Mouse (Mus musculus) spleen, adult 10 weeks (tissue): ENCODE data around the gene Gm12355. TPM values are rescaled to one million over a fixed set of nuclear protein-coding genes. Genes with fewer than 3 reads are reported as not detected.

Experiments
- polyA plus RNA-seq: library from polyadenylated mRNA; stranded (reverse); fragments of 350-450 nt; fragmentation: Illumina TruSeq; extraction: RNeasy Lipid Tissue Mini Kit (QIAGEN cat#74804); gene quantifications from one replicate; pipeline ENCODE4 v1.2.3, GENCODE M21; 2015; ENCODE audit warnings: low replicate concordance; ENCODE audit not compliant: insufficient read depth

Gm12355 gene
- polyA plus RNA-seq: 0.23 TPM

DNA sequence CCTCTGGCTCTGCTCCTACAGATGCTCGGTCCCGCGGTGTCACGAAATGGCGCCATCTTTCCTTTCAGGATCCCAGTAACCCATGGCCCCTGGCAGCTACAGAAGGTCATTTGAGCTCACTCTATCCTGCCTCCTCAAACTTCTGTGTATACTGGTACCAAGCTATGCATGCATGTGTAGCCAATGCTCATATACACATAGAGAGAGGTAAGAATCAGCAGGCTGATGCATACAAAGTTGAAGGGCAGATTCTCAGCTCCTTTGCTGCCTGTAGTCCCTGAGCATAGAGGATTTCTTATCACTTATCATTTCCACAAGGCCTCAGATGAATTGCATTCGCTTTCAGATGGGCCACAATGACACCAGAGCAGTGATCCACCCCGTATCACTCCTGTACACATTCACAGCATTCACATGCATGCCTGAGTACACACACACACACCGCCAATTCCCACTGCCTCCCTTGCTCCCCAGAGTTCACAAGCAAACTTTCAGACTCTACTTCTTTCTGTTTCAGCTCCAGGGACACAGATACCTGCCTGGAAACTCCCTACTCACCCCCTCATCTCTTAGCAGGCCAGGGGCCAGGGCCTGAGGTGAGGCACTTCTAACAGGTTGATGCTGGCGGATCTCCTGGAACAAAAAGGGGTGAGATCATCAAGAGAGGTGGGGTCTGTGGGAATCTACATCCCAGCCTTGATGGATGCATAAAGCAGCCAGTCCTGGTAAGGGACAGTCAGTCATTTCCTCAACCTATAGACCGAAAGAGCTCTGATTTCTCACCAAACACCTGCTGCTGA lies at the start of gene Gm12355, which contains the start of gene Gsdma3:
Gene Gm12355, minus strand, starts transcription at position 51 of the 800 bp plus-strand sequence.
Gene Gsdma3, plus strand, starts transcription at position 750 of the 800 bp plus-strand sequence.

DNA sequence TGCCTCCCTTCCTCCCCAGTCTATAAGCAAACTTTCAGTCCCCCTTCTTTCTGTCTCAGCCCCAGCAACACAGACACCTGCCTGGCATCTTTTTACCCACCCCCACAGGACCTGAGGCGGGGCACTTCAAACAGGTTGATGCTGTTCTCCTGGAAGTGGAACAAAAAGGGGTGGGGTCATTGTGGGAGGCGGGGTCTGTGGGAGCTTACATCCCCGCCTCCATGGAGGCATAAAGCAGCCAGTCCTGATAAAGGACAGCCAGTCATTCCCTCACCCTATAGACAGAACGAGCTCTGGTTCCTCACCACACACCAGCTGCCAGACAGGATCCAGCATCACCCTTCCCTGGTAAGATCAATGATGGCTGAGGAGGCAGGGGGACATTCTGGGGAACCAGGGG lies 38.6 kb upstream of the Gm12355 start, which contains the start of gene Gsdma:
Gene Gsdma, plus strand, starts transcription at position 261 of the 400 bp plus-strand sequence.

GRCm38 (mm10) chr11:98646459-98646858 lies 21.0 kb upstream of the Gm12355 start, which contains the start of gene Gsdma2:
TSS of gene Gsdma2 (plus strand) at chr11:98646759.

GRCm38 (mm10) chr11:98597991-98598390 lies 27.5 kb downstream of the Gm12355 start, which contains the start of gene Lrrc3c:
TSS of gene Lrrc3c (plus strand) at chr11:98598291.

GRCm38 (mm10) chr11:98586892-98587563 lies 38.4 kb downstream of the Gm12355 start, which contains the start of gene Ormdl3:
TSS of gene Ormdl3 (minus strand) at chr11:98587368.

Other genes with a start within 250 kb of the Gm12355 start
- gene Tcap, start 241.8 kb downstream of the Gm12355 start, polyA plus RNA-seq: not detected
- not detected for gene Pnmt, start 239.2 kb downstream of the Gm12355 start, polyA plus RNA-seq
- 3.6 TPM for gene Pgap3, start 225.2 kb downstream of the Gm12355 start, polyA plus RNA-seq
- 1.2 TPM for gene Erbb2, start 213.2 kb downstream of the Gm12355 start, polyA plus RNA-seq
- 99.5 TPM for gene Mien1, start 186.7 kb downstream of the Gm12355 start, polyA plus RNA-seq
- gene Grb7, start 179.3 kb downstream of the Gm12355 start, polyA plus RNA-seq: 0.41 TPM
- gene Ikzf3, start 79.6 kb downstream of the Gm12355 start, polyA plus RNA-seq: 218 TPM
- gene Zpbp2, start 74.6 kb downstream of the Gm12355 start, polyA plus RNA-seq: 6.1 TPM
- 16.2 TPM for gene Ormdl3, start 38.3 kb downstream of the Gm12355 start, polyA plus RNA-seq
- gene Lrrc3c, start 27.4 kb downstream of the Gm12355 start, polyA plus RNA-seq: not detected
- gene Gsdma3, start 699 bp upstream of the Gm12355 start, polyA plus RNA-seq: not detected
- gene Gsdma2, start 21.1 kb upstream of the Gm12355 start, polyA plus RNA-seq: not detected
- gene Gsdma, start 38.7 kb upstream of the Gm12355 start, polyA plus RNA-seq: not detected
- 32.9 TPM for gene Psmd3, start 56.9 kb upstream of the Gm12355 start, polyA plus RNA-seq
- not detected for gene Csf3, start 75.6 kb upstream of the Gm12355 start, polyA plus RNA-seq
- gene Med24, start 103.8 kb upstream of the Gm12355 start, polyA plus RNA-seq: 31.3 TPM
- 9.6 TPM for gene Thra, start 115.0 kb upstream of the Gm12355 start, polyA plus RNA-seq
- 1.0 TPM for gene Nr1d1, start 149.7 kb upstream of the Gm12355 start, polyA plus RNA-seq
- 134 TPM for gene Msl1, start 169.9 kb upstream of the Gm12355 start, polyA plus RNA-seq
- 65.6 TPM for gene Casc3, start 179.2 kb upstream of the Gm12355 start, polyA plus RNA-seq
- gene Rapgefl1, start 211.1 kb upstream of the Gm12355 start, polyA plus RNA-seq: 0.58 TPM
- gene Wipf2, start 238.0 kb upstream of the Gm12355 start, polyA plus RNA-seq: 18.5 TPM